Mouse (Mus musculus) neural tube, embryonic 11.5 days (tissue): ENCODE measurements around the gene Enoph1. TPM values are rescaled to one million over a fixed set of nuclear protein-coding genes. Genes with fewer than 3 reads are reported as not detected.

Experiments
- polyA plus RNA-seq: library from polyadenylated mRNA; unstranded; fragments of >200 nt; fragmentation: Nextera tagmentation; extraction: Ambion mirVana; gene quantifications from 2 replicates; pipeline ENCODE4 v1.2.1, GENCODE M21; 2014

The Enoph1 gene
- polyA plus RNA-seq, 1 experiment from 2014 or later, result 48.2 TPM

Other genes starting within 250 kb of the Enoph1 start
- not detected in 2 replicates for gene Vamp9, start 133.7 kb upstream of the Enoph1 start, polyA plus RNA-seq
- gene Hnrnpd, start 61.0 kb upstream of the Enoph1 start, polyA plus RNA-seq, result 277 and 289 TPM in 2 replicates
- 2.1 and 2.2 TPM in 2 replicates for gene 4930524J08Rik, start 60.9 kb upstream of the Enoph1 start, polyA plus RNA-seq
- gene Hnrnpdl, start 321 bp upstream of the Enoph1 start, polyA plus RNA-seq, result 271 and 289 TPM in 2 replicates
- gene Tmem150c, start 119.8 kb downstream of the Enoph1 start, polyA plus RNA-seq, result 3.4 and 4.5 TPM in 2 replicates